Mouse (Mus musculus) olfactory bulb, adult 2 months (tissue): Measurements from ENCODE around the gene Celf2.

ENCODE experiments used
- CTCF ChIP-seq: fragments of 200-500 bp; IDR thresholded peaks from 2 replicates; pipeline ENCODE4 v1.5.1; 2012; ENCODE audit warnings: low read depth, mild to moderate bottlenecking, low read length, moderate library complexity; ENCODE audit not compliant: insufficient read depth
- POLR2A ChIP-seq: fragments of 200-500 bp; IDR thresholded peaks from 2 replicates; pipeline ENCODE4 v1.6.1; 2012; ENCODE audit warnings: mild to moderate bottlenecking, low read depth, low read length, moderate library complexity; ENCODE audit not compliant: insufficient read depth

- no peak for TF ChIP-seq CTCF
- TF ChIP-seq POLR2A = no peak
Observed at GRCm38 (mm10) chr2:7087480-7087879, 421.9 kb downstream of the Celf2 start.
